ENCODE assay signal across 10 mouse cellular contexts in genomic region chr12:52848519-52848855, GRCm38 (mm10).
DNase-seq lines count a peak whose midpoint lies in the region; ATAC-seq lines count a peak whose summit lies in the region.
"Had no signal": no experiment of that assay in that cellular context is flagged by ENCODE, and none has a peak within 500 bp of the region (broad histone marks: within the 10 kb centered on the region; RNA-seq: fewer than 3 reads in every experiment).

No protein-coding gene starts in this region.

- 0 out of 2 replicates have a peak, but pooled peaks cover 8% of the 10 kb centered on the region for H3K4me1 ChIP-seq in kidney, embryonic 16.5 days (ENCODE audit: insufficient read depth, low read length)
- H3K4me1 ChIP-seq in forebrain, embryonic 15.5 days = peaks cover 11% of the 10 kb centered on the region
- peaks cover 25% of the 10 kb centered on the region for H3K4me1 ChIP-seq in hindbrain, embryonic 15.5 days (replicated peaks)
- H3K4me1 ChIP-seq in midbrain, embryonic 15.5 days = peaks cover 16% of the 10 kb centered on the region
- H3K4me1 ChIP-seq: intestine, embryonic 15.5 days had no signal

- ATAC-seq in kidney, embryonic 16.5 days (ENCODE audit: low FRiP score, low TSS enrichment) = peak; percentile 88; the same call in 1 of the 2 replicates
- peak; percentile 19; the same call in 1 of the 2 replicates for ATAC-seq in forebrain, embryonic 15.5 days (replicated peaks)
- peak; percentile 67 for ATAC-seq in hindbrain, embryonic 15.5 days (ENCODE audit: low FRiP score, low read depth)
- ATAC-seq in midbrain, embryonic 15.5 days (replicated peaks) = peak; percentile 63
- no peak for ATAC-seq in megakaryocyte progenitor cell, adult 5-6 weeks (replicated peaks; ENCODE audit: poor library complexity)
- ATAC-seq: activated CD4-positive, CD25-positive, alpha-beta regulatory T cell, adult 4 months had no signal

- no peak overlapping the region for H3K9ac ChIP-seq in kidney, embryonic 16.5 days (replicated peaks; ENCODE audit: low read length)
- no peak overlapping the region for H3K9ac ChIP-seq in forebrain, embryonic 15.5 days (replicated peaks)
- H3K9ac ChIP-seq in hindbrain, embryonic 15.5 days = no peak overlapping the region
- H3K9ac ChIP-seq in midbrain, embryonic 15.5 days = no peak overlapping the region
- H3K9ac ChIP-seq: intestine, embryonic 15.5 days had no signal

- H3K9me3 ChIP-seq in kidney, embryonic 16.5 days (ENCODE audit: low read length) = no peaks in the 10 kb centered on the region
- no peaks in the 10 kb centered on the region for H3K9me3 ChIP-seq in forebrain, embryonic 15.5 days
- no peaks in the 10 kb centered on the region for H3K9me3 ChIP-seq in hindbrain, embryonic 15.5 days
- H3K9me3 ChIP-seq in midbrain, embryonic 15.5 days = no peaks in the 10 kb centered on the region
- H3K9me3 ChIP-seq: intestine, embryonic 15.5 days had no signal

- no peak for DNase-seq in kidney, postnatal 4 days
- DNase-seq in cerebellum, postnatal 36 days = no peak
- DNase-seq: thymus, adult 2 months had no signal

- H3K4me3 ChIP-seq in kidney, embryonic 16.5 days (ENCODE audit: low read length) = no peak overlapping the region; the same call in 1 of the 2 replicates
- H3K4me3 ChIP-seq in forebrain, embryonic 15.5 days = no peak overlapping the region
- H3K4me3 ChIP-seq in hindbrain, embryonic 15.5 days = no peak overlapping the region
- no peak overlapping the region for H3K4me3 ChIP-seq in midbrain, embryonic 15.5 days
- H3K4me3 ChIP-seq: intestine, embryonic 15.5 days had no signal

- H3K36me3 ChIP-seq in kidney, embryonic 16.5 days (ENCODE audit: insufficient read depth, low read length) = no peaks in the 10 kb centered on the region
- H3K36me3 ChIP-seq in forebrain, embryonic 15.5 days = no peaks in the 10 kb centered on the region
- no peaks in the 10 kb centered on the region for H3K36me3 ChIP-seq in hindbrain, embryonic 15.5 days
- H3K36me3 ChIP-seq in midbrain, embryonic 15.5 days (replicated peaks) = no peaks in the 10 kb centered on the region
- H3K36me3 ChIP-seq: intestine, embryonic 15.5 days had no signal

- no peak overlapping the region for H3K27ac ChIP-seq in kidney, embryonic 16.5 days (ENCODE audit: low read length)
- no peak overlapping the region for H3K27ac ChIP-seq in forebrain, embryonic 15.5 days (replicated peaks)
- peak overlapping the region; percentile 4; the same call in 1 of the 2 replicates for H3K27ac ChIP-seq in hindbrain, embryonic 15.5 days (replicated peaks)
- no peak overlapping the region for H3K27ac ChIP-seq in midbrain, embryonic 15.5 days
- H3K27ac ChIP-seq: intestine, embryonic 15.5 days had no signal

- no peaks in the 10 kb centered on the region for H3K27me3 ChIP-seq in kidney, embryonic 16.5 days (ENCODE audit: insufficient read depth, low read length)
- H3K27me3 ChIP-seq in forebrain, embryonic 15.5 days = no peaks in the 10 kb centered on the region
- no peaks in the 10 kb centered on the region for H3K27me3 ChIP-seq in hindbrain, embryonic 15.5 days
- no peaks in the 10 kb centered on the region for H3K27me3 ChIP-seq in midbrain, embryonic 15.5 days (replicated peaks)
- H3K27me3 ChIP-seq: intestine, embryonic 15.5 days had no signal

- 42% methylated on average over 7 of the region's 7 CpGs for WGBS in kidney, embryonic 16.5 days
- WGBS in forebrain, embryonic 15.5 days = 73% methylated on average over 7 of the region's 7 CpGs
- WGBS in hindbrain, embryonic 15.5 days = 62% methylated on average over 7 of the region's 7 CpGs
- WGBS in midbrain, embryonic 15.5 days = 72% methylated on average over 7 of the region's 7 CpGs

- H3K4me2 ChIP-seq in kidney, embryonic 16.5 days (replicated peaks; ENCODE audit: low read depth, low read length) = peak overlapping the region; percentile 41
- H3K4me2 ChIP-seq in forebrain, embryonic 15.5 days (replicated peaks) = no peak overlapping the region
- no peak overlapping the region for H3K4me2 ChIP-seq in hindbrain, embryonic 15.5 days
- H3K4me2 ChIP-seq in midbrain, embryonic 15.5 days = no peak overlapping the region
- H3K4me2 ChIP-seq: intestine, embryonic 15.5 days had no signal
